Mouse (Mus musculus): ENCODE data around the gene Prkce. TPM values are rescaled to one million over a fixed set of nuclear protein-coding genes. Genes with fewer than 3 reads are reported as not detected.

Prkce gene
- total and polyA plus RNA-seq, 2 experiments from 2014 or later = 50.8 to 55.8 TPM

GRCm38 (mm10) chr17:86194921-86195320 lies 27.3 kb downstream of the Prkce start:
- Histone ChIP-seq H3K9me3 (ENCODE audit: low read length) (no peaks in the 10 kb centered on the region), H3K27ac (no peak overlapping the region), H3K9ac (replicated peaks; ENCODE audit: low read length) (no peak overlapping the region), H3K36me3 (ENCODE audit: insufficient read depth, low read length) (no peaks in the 10 kb centered on the region), H3K4me2 (ENCODE audit: low read depth, low read length) (no peak overlapping the region), H3K4me1 (ENCODE audit: insufficient read depth, low read length) (no peaks in the 10 kb centered on the region), H3K4me3 (ENCODE audit: low read length) (no peak overlapping the region), H3K27me3 (ENCODE audit: insufficient read depth, low read length) (no peaks in the 10 kb centered on the region)
- no peak for ATAC-seq
- TF ChIP-seq CTCF (IDR thresholded peaks at IDR 0.05; ENCODE audit: low read depth) = no peak
- no peak for DNase-seq (ENCODE audit: low spot score)
- WGBS = 94% methylated on average over 8 of the region's 8 CpGs

- Histone ChIP-seq H3K4me2 (ENCODE audit: low read depth, low read length) (no peak overlapping the region), H3K9me3 (ENCODE audit: low read length) (no peaks in the 10 kb centered on the region), H3K9ac (replicated peaks; ENCODE audit: low read length) (no peak overlapping the region), H3K36me3 (ENCODE audit: insufficient read depth, low read length) (no peaks in the 10 kb centered on the region), H3K4me1 (ENCODE audit: insufficient read depth, low read length) (0 out of 2 replicates have a peak, but pooled peaks cover 5% of the 10 kb centered on the region), H3K4me3 (ENCODE audit: low read length) (no peak overlapping the region), H3K27me3 (ENCODE audit: insufficient read depth, low read length) (no peaks in the 10 kb centered on the region), H3K27ac (no peak overlapping the region)
- ATAC-seq (no peak), DNase-seq (ENCODE audit: low spot score) (no peak)
- TF ChIP-seq CTCF (IDR thresholded peaks at IDR 0.05; ENCODE audit: low read depth) = no peak
- 86% methylated on average over 16 of the region's 16 CpGs for WGBS
These were observed 31.2 kb downstream of the Prkce start for GRCm38 (mm10) chr17:86198496-86199465.

GRCm38 (mm10) chr17:86201981-86202380 lies 34.4 kb downstream of the Prkce start:
- Histone ChIP-seq H3K4me3 (ENCODE audit: low read length) (no peak overlapping the region), H3K4me2 (ENCODE audit: low read depth, low read length) (no peak overlapping the region), H3K9ac (replicated peaks; ENCODE audit: low read length) (no peak overlapping the region), H3K27me3 (ENCODE audit: insufficient read depth, low read length) (no peaks in the 10 kb centered on the region), H3K4me1 (ENCODE audit: insufficient read depth, low read length) (0 out of 2 replicates have a peak, but pooled peaks cover 5% of the 10 kb centered on the region), H3K27ac (no peak overlapping the region), H3K9me3 (ENCODE audit: low read length) (no peaks in the 10 kb centered on the region), H3K36me3 (ENCODE audit: insufficient read depth, low read length) (no peaks in the 10 kb centered on the region)
- TF ChIP-seq CTCF (IDR thresholded peaks at IDR 0.05; ENCODE audit: low read depth) = no peak
- ATAC-seq = no peak
- WGBS = 89% methylated on average over 7 of the region's 7 CpGs
- DNase-seq (ENCODE audit: low spot score) = no peak

GRCm38 (mm10) chr17:86202972-86203371 lies 35.4 kb downstream of the Prkce start:
- no peak for TF ChIP-seq CTCF (IDR thresholded peaks at IDR 0.05; ENCODE audit: low read depth)
- DNase-seq (ENCODE audit: low spot score) (no peak), ATAC-seq (no peak)
- Histone ChIP-seq H3K9me3 (ENCODE audit: low read length) (no peaks in the 10 kb centered on the region), H3K4me2 (ENCODE audit: low read depth, low read length) (no peak overlapping the region), H3K27ac (no peak overlapping the region), H3K27me3 (ENCODE audit: insufficient read depth, low read length) (no peaks in the 10 kb centered on the region), H3K36me3 (ENCODE audit: insufficient read depth, low read length) (no peaks in the 10 kb centered on the region), H3K9ac (replicated peaks; ENCODE audit: low read length) (no peak overlapping the region), H3K4me1 (ENCODE audit: insufficient read depth, low read length) (0 out of 2 replicates have a peak, but pooled peaks cover 5% of the 10 kb centered on the region), H3K4me3 (ENCODE audit: low read length) (no peak overlapping the region)
- WGBS = 89% methylated on average over 6 of the region's 6 CpGs

GRCm38 (mm10) chr17:86203531-86204450 lies 36.2 kb downstream of the Prkce start:
- ATAC-seq (no peak), DNase-seq (ENCODE audit: low spot score) (no peak)
- Histone ChIP-seq H3K9ac (replicated peaks; ENCODE audit: low read length) (no peak overlapping the region), H3K36me3 (ENCODE audit: insufficient read depth, low read length) (no peaks in the 10 kb centered on the region), H3K4me3 (ENCODE audit: low read length) (no peak overlapping the region), H3K4me2 (ENCODE audit: low read depth, low read length) (no peak overlapping the region), H3K27me3 (ENCODE audit: insufficient read depth, low read length) (no peaks in the 10 kb centered on the region), H3K4me1 (ENCODE audit: insufficient read depth, low read length) (0 out of 2 replicates have a peak, but pooled peaks cover 5% of the 10 kb centered on the region), H3K9me3 (ENCODE audit: low read length) (no peaks in the 10 kb centered on the region), H3K27ac (no peak overlapping the region)
- 40% methylated on average over 20 of the region's 20 CpGs for WGBS
- no peak for TF ChIP-seq CTCF (IDR thresholded peaks at IDR 0.05; ENCODE audit: low read depth)

GRCm38 (mm10) chr17:86206289-86206688 lies 38.7 kb downstream of the Prkce start:
- H3K27me3 ChIP-seq (ENCODE audit: insufficient read depth, low read length) = no peaks in the 10 kb centered on the region
- 0 out of 2 replicates have a peak, but pooled peaks cover 5% of the 10 kb centered on the region for H3K4me1 ChIP-seq (ENCODE audit: insufficient read depth, low read length)
- 93% methylated on average over 8 of the region's 8 CpGs for WGBS
- ATAC-seq (no peak), DNase-seq (ENCODE audit: low spot score) (no peak)
- no peak overlapping the region for H3K9ac ChIP-seq (replicated peaks; ENCODE audit: low read length)
- H3K27ac ChIP-seq = no peak overlapping the region
- no peak overlapping the region for H3K4me2 ChIP-seq (ENCODE audit: low read depth, low read length)
- H3K4me3 ChIP-seq (ENCODE audit: low read length) = no peak overlapping the region
- H3K36me3 ChIP-seq (ENCODE audit: insufficient read depth, low read length) = no peaks in the 10 kb centered on the region
- TF ChIP-seq CTCF (IDR thresholded peaks at IDR 0.05; ENCODE audit: low read depth) = no peak
- H3K9me3 ChIP-seq (ENCODE audit: low read length) = no peaks in the 10 kb centered on the region
